Mouse (Mus musculus): Measurements from ENCODE around the gene Mgme1. TPM values are rescaled to one million over a fixed set of nuclear protein-coding genes. Genes with fewer than 3 reads are reported as not detected.

Gene Mgme1
- total and polyA plus RNA-seq, 3 experiments, result 16.8 to 20.3 TPM; not detected in 1

DNA sequence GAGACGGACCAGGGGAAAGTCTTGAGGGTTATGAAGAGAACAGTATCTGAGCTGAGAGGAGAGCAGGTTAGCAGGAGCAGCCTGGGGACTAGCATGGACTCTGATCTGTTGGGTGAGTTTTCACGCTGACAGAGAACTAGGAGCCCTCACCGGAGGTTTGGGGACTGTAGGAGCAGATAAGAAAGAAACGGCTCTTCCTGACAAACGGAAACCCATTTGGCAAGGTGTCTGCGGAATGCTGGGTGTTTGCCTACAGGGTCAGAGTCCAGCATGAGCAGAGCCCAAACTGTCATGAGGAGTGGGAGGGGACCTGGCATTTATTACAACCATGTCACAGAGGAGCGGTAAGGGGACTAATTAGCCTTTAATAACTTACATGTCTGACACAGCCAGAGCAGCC lies 40.0 kb upstream of the Mgme1 start (continued):
- TF ChIP-seq MXI1 (IDR thresholded peaks at IDR 0.05; ENCODE audit: low read depth, low read length), result peak; percentile 53
- no peak for TF ChIP-seq USF1 (IDR thresholded peaks at IDR 0.05; ENCODE audit: low read depth, low read length)
- no peak; the same call in 1 of the 2 replicates for TF ChIP-seq POLR2AphosphoS2 (IDR thresholded peaks at IDR 0.05; ENCODE audit: low read length)
- no peak for TF ChIP-seq BHLHE40 (IDR thresholded peaks at IDR 0.05; ENCODE audit: borderline replicate concordance, low read depth, low read length)
- TF ChIP-seq MEF2A (IDR thresholded peaks at IDR 0.05; ENCODE audit: extremely low read depth, insufficient replicate concordance, low read depth, low read length, poor library complexity, severe bottlenecking), result no peak
- peak; percentile 42; the same call in 1 of the 2 replicates for TF ChIP-seq MYC (IDR thresholded peaks at IDR 0.05; ENCODE audit: low read depth, low read length)
- TF ChIP-seq MAX (IDR thresholded peaks at IDR 0.05; ENCODE audit: low read length), result no peak
- no peak for TF ChIP-seq POLR2AphosphoS5 (IDR thresholded peaks at IDR 0.05; ENCODE audit: borderline replicate concordance, low read depth, low read length)
- no peak for TF ChIP-seq ZC3H11A (IDR thresholded peaks at IDR 0.05; ENCODE audit: low read depth, low read length)
- no peak for TF ChIP-seq UBTF (IDR thresholded peaks at IDR 0.05; ENCODE audit: borderline replicate concordance, insufficient read depth, low read depth, low read length)

GRCm38 (mm10) chr2:144231115-144231514 lies 39.3 kb upstream of the Mgme1 start:
- peak; percentile 95 for DNase-seq (ENCODE audit: low read depth, low spot score)
- peak overlapping the region; percentile 72 for H3K9ac ChIP-seq (ENCODE audit: control insufficient read depth, low read depth, low read length, poor library complexity, severe bottlenecking)
- peak overlapping the region; percentile 39 to 45 for H3K4me3 ChIP-seq (ENCODE audit: control insufficient read depth in 1 of 2, insufficient read depth in 1 of 2, low read depth in 2 of 2, low read length in 2 of 2)
- peaks cover 1% of the 10 kb centered on the region; the same call in 1 of the 2 replicates for H3K79me2 ChIP-seq (ENCODE audit: control insufficient read depth, insufficient read depth, low read length, poor library complexity)
- H3K9me3 ChIP-seq (replicated peaks; ENCODE audit: insufficient read depth, low read length), result no peaks in the 10 kb centered on the region
- no peaks in the 10 kb centered on the region for H3K27me3 ChIP-seq (ENCODE audit: control insufficient read depth in 1 of 2, insufficient read depth in 2 of 2, low read length in 2 of 2)
- peaks cover 5 to 14% of the 10 kb centered on the region in 2 experiments for H3K4me1 ChIP-seq (ENCODE audit: control insufficient read depth in 1 of 2, insufficient read depth in 2 of 2, low read length in 2 of 2)
- peak overlapping the region; percentile 99 for H3K27ac ChIP-seq (ENCODE audit: control insufficient read depth, low read depth, low read length)
- peaks cover 0 to 11% of the 10 kb centered on the region in 2 experiments; a peak in 2 of 4 replicates for H3K36me3 ChIP-seq (ENCODE audit: control insufficient read depth in 1 of 2, insufficient read depth in 2 of 2, low read length in 2 of 2)
- TF ChIP-seq KAT2A (conservative IDR thresholded peaks at IDR 0.05; ENCODE audit: low read depth, low read length) (no peak; the same call in 1 of the 2 replicates), JUND (IDR thresholded peaks at IDR 0.05; ENCODE audit: low read depth, low read length) (no peak), ELF1 (IDR thresholded peaks at IDR 0.05; ENCODE audit: low read depth, low read length) (0 out of 2 replicates have a peak, but pooled peaks have one; percentile 36), SMC3 (IDR thresholded peaks at IDR 0.05; ENCODE audit: low read depth, low read length) (no peak), USF1 (IDR thresholded peaks at IDR 0.05; ENCODE audit: low read depth, low read length) (no peak; the same call in 1 of the 2 replicates), E2F4 (IDR thresholded peaks at IDR 0.05; ENCODE audit: borderline replicate concordance, low read depth, low read length) (no peak), MYC (IDR thresholded peaks at IDR 0.05; ENCODE audit: low read depth, low read length) (peak; percentile 65; the same call in 1 of the 2 replicates), CHD1 (IDR thresholded peaks at IDR 0.05; ENCODE audit: low read depth, low read length) (no peak; the same call in 1 of the 2 replicates), RCOR1 (IDR thresholded peaks at IDR 0.05; ENCODE audit: low read depth, low read length) (peak; percentile 66), TAL1 (IDR thresholded peaks at IDR 0.05; ENCODE audit: low read length) (no peak), GABPA (IDR thresholded peaks at IDR 0.05; ENCODE audit: low read depth, low read length) (no peak), POLR2A (IDR thresholded peaks at IDR 0.05; ENCODE audit: control insufficient read depth in 1 of 2, insufficient read depth in 1 of 2, low read depth in 1 of 2, low read length in 2 of 2, poor library complexity in 1 of 2) (peak; percentile 72 to 81), RAD21 (IDR thresholded peaks at IDR 0.05; ENCODE audit: low read depth, low read length) (no peak), USF2 (IDR thresholded peaks at IDR 0.05; ENCODE audit: borderline replicate concordance in 1 of 2, insufficient read depth in 1 of 2, low read depth in 1 of 2, low read length in 2 of 2) (no peak), ZKSCAN1 (IDR thresholded peaks at IDR 0.05; ENCODE audit: low read depth, low read length) (no peak), CHD2 (IDR thresholded peaks at IDR 0.05; ENCODE audit: low read length) (no peak), ZC3H11A (IDR thresholded peaks at IDR 0.05; ENCODE audit: low read depth, low read length) (0 out of 2 replicates have a peak, but pooled peaks have one; percentile 15), HCFC1 (IDR thresholded peaks at IDR 0.05; ENCODE audit: low read depth, low read length) (peak; percentile 55; the same call in 1 of the 2 replicates), CTCF (IDR thresholded peaks at IDR 0.05 in 2 of 3, conservative IDR thresholded peaks at IDR 0.05 in 1 of 3; ENCODE audit: control insufficient read depth in 1 of 3, insufficient read depth in 1 of 3, low read depth in 2 of 3, low read length in 3 of 3, poor library complexity in 1 of 3, severe bottlenecking in 1 of 3) (no peak), EP300 (IDR thresholded peaks at IDR 0.05; ENCODE audit: low read depth in 1 of 2, low read length in 2 of 2) (peak; percentile 70 to 93; a peak in 3 of 4 replicates), TCF12 (IDR thresholded peaks at IDR 0.05; ENCODE audit: low read depth, low read length) (peak; percentile 69), ZNF384 (IDR thresholded peaks at IDR 0.05; ENCODE audit: low read depth, low read length) (no peak), NELFE (IDR thresholded peaks at IDR 0.05; ENCODE audit: low read depth, low read length) (peak; percentile 92), MAZ (IDR thresholded peaks at IDR 0.05; ENCODE audit: low read depth, low read length) (peak; percentile 87; the same call in 1 of the 2 replicates), POLR2AphosphoS2 (IDR thresholded peaks at IDR 0.05; ENCODE audit: low read length) (peak; percentile 40; the same call in 1 of the 2 replicates), MYB (IDR thresholded peaks at IDR 0.05; ENCODE audit: low read depth, low read length) (peak; percentile 66; the same call in 1 of the 2 replicates), ZMIZ1 (IDR thresholded peaks at IDR 0.05; ENCODE audit: low read depth, low read length) (peak; percentile 90), MAX (IDR thresholded peaks at IDR 0.05; ENCODE audit: low read length) (no peak; the same call in none of the 2 replicates), TBP (IDR thresholded peaks at IDR 0.05; ENCODE audit: low read depth, low read length) (peak; percentile 97)

All from MEL (cell line).